Mouse (Mus musculus) stomach, postnatal 0 days (tissue): ENCODE data around the gene Ankrd33b. TPM values are rescaled to one million over a fixed set of nuclear protein-coding genes. Genes with fewer than 3 reads are reported as not detected.

ENCODE experiments used
- ATAC-seq: fragments of 200-750 bp; cut with Nextera tagmentation; 2 replicates; pipeline ENCODE4 v1.8.0; 2017; ENCODE audit not compliant: low FRiP score, low TSS enrichment
- DNase-seq: peaks from one replicate; pipeline ENCODE4 v3.0.0-alpha.2; 2016; ENCODE audit warnings: low spot score
- H3K27ac ChIP-seq: fragments of 300-500 bp; sonication (generic); replicated peaks from 2 replicates; pipeline ENCODE4 v1.5.1; 2014; ENCODE audit warnings: mild to moderate bottlenecking, control low read depth
- H3K27me3 ChIP-seq: fragments of 300-500 bp; sonication (generic); 2 replicates; pipeline ENCODE4 v1.6.1; 2014; ENCODE audit warnings: low read length; ENCODE audit not compliant: control insufficient read depth, insufficient read depth
- H3K36me3 ChIP-seq: fragments of 300-500 bp; sonication (generic); 2 replicates; pipeline ENCODE4 v1.6.1; 2014; ENCODE audit warnings: low read length, mixed read lengths; ENCODE audit not compliant: control insufficient read depth, insufficient read depth
- H3K4me1 ChIP-seq: fragments of 300-500 bp; sonication (generic); replicated peaks from 2 replicates; pipeline ENCODE4 v1.6.1; 2014; ENCODE audit warnings: antibody characterized with exemption; ENCODE audit not compliant: control insufficient read depth, insufficient read depth
- H3K4me2 ChIP-seq: fragments of 300-500 bp; sonication (generic); replicated peaks from 2 replicates; pipeline ENCODE4 v1.6.1; 2014; ENCODE audit warnings: low read depth, mild to moderate bottlenecking, control low read depth, moderate library complexity
- H3K4me3 ChIP-seq: fragments of 300-500 bp; sonication (generic); 2 replicates; pipeline ENCODE4 v1.5.1; 2014; ENCODE audit warnings: low read depth, low read length, control low read depth
- H3K9ac ChIP-seq: fragments of 300-500 bp; sonication (generic); 2 replicates; pipeline ENCODE4 v1.6.1; 2014; ENCODE audit warnings: mild to moderate bottlenecking, low read length, control low read depth, mixed read lengths
- H3K9me3 ChIP-seq: fragments of 300-500 bp; sonication (generic); 2 replicates; pipeline ENCODE4 v1.6.1; 2016; ENCODE audit warnings: low read length; ENCODE audit not compliant: control insufficient read depth
- CTCF ChIP-seq: IDR thresholded peaks from 2 replicates; pipeline ENCODE4 v1.5.1; 2016; ENCODE audit warnings: antibody characterized with exemption, low read depth, mild to moderate bottlenecking, moderate library complexity
- EP300 ChIP-seq: optimal IDR thresholded peaks from 2 replicates; pipeline ENCODE3; 2016; ENCODE audit warnings: antibody characterized with exemption
- WGBS: fragments of 180-500 bp; shearing (Covaris S2); extraction: QIAGEN DNeasy Blood & Tissue Kit; methylation state at CpG from one replicate; pipeline ENCODE4 v1.1.7; 2014; 5-methylcytosine and 5-hydroxymethylcytosine counted together
- polyA plus RNA-seq: library from polyadenylated mRNA; unstranded; fragments of >200 nt; fragmentation: Nextera tagmentation; extraction: Ambion mirVana; gene quantifications from 2 replicates; pipeline ENCODE4 v1.2.1, GENCODE M21; 2015

The Ankrd33b gene
- polyA plus RNA-seq, 1 experiment from 2014 or later: 0.41 TPM

GRCm38 (mm10) chr15:31284922-31285631, 82.4 kb downstream of the Ankrd33b start:
- no peaks in the 10 kb centered on the region for H3K4me1 ChIP-seq
- H3K9me3 ChIP-seq: no peaks in the 10 kb centered on the region
- no peak overlapping the region for H3K9ac ChIP-seq
- H3K27me3 ChIP-seq: no peaks in the 10 kb centered on the region
- H3K4me3 ChIP-seq: no peak overlapping the region
- no peaks in the 10 kb centered on the region for H3K36me3 ChIP-seq
- ATAC-seq (no peak), DNase-seq (no peak)
- no peak overlapping the region for H3K27ac ChIP-seq
- TF ChIP-seq EP300 (no peak), CTCF (no peak)
- H3K4me2 ChIP-seq: no peak overlapping the region
- WGBS: 70% methylated on average over 17 of the region's 17 CpGs

DNA sequence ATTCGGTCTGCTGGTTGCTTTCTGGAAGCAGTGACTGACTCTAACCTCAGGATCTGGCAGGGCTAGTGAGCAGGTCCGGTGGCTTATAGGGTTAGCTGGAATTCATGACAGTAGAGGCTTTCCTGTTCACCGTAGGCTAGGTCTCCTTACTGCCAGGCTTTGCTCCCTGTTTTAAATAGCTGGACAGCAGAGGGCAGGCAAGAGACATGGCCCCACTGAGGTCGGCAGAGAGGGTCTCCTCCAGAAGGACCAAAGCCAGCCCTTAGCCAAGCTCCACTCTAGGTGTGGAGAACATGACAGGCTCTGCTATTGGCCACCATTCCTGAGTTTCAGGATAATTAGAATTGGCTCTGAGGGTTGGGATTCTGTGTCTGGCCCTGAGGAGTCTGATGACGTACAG, 83.4 kb downstream of the Ankrd33b start:
- no peaks in the 10 kb centered on the region for H3K9me3 ChIP-seq
- no peaks in the 10 kb centered on the region for H3K36me3 ChIP-seq
- no peaks in the 10 kb centered on the region for H3K4me1 ChIP-seq
- DNase-seq (no peak), ATAC-seq (no peak)
- no peak overlapping the region for H3K27ac ChIP-seq
- no peak overlapping the region for H3K9ac ChIP-seq
- no peak overlapping the region for H3K4me3 ChIP-seq
- 67% methylated on average over 5 of the region's 5 CpGs for WGBS
- peak; percentile 46 for TF ChIP-seq CTCF
- no peak for TF ChIP-seq EP300
- H3K27me3 ChIP-seq: no peaks in the 10 kb centered on the region
- no peak overlapping the region for H3K4me2 ChIP-seq

- no peak overlapping the region for H3K4me3 ChIP-seq
- no peak overlapping the region for H3K4me2 ChIP-seq
- ATAC-seq: peak; percentile 91
- H3K27me3 ChIP-seq: no peaks in the 10 kb centered on the region
- DNase-seq: peak; percentile 71
- TF ChIP-seq EP300 (no peak), CTCF (no peak)
- no peaks in the 10 kb centered on the region for H3K9me3 ChIP-seq
- H3K27ac ChIP-seq: peak overlapping the region; percentile 40; the same call in 1 of the 2 replicates
- 76% methylated on average over 3 of the region's 3 CpGs for WGBS
- no peaks in the 10 kb centered on the region for H3K36me3 ChIP-seq
- no peak overlapping the region for H3K9ac ChIP-seq
- no peaks in the 10 kb centered on the region for H3K4me1 ChIP-seq
These were observed 85.2 kb downstream of the Ankrd33b start for GRCm38 (mm10) chr15:31282353-31282752.

- Histone ChIP-seq H3K4me1 (no peaks in the 10 kb centered on the region), H3K9ac (no peak overlapping the region), H3K27me3 (no peaks in the 10 kb centered on the region), H3K4me2 (no peak overlapping the region), H3K27ac (peak overlapping the region; percentile 40; the same call in 1 of the 2 replicates), H3K9me3 (no peaks in the 10 kb centered on the region), H3K4me3 (no peak overlapping the region), H3K36me3 (no peaks in the 10 kb centered on the region)
- no peak for DNase-seq
- WGBS: 60% methylated on average over 13 of the region's 13 CpGs
- no peak for ATAC-seq
- no peak for TF ChIP-seq CTCF
- no peak for TF ChIP-seq EP300
These were observed 85.7 kb downstream of the Ankrd33b start for GRCm38 (mm10) chr15:31281830-31282229.

- ATAC-seq: no peak
- WGBS: 65% methylated on average over 2 of the region's 2 CpGs
These were observed 86.8 kb downstream of the Ankrd33b start for GRCm38 (mm10) chr15:31280683-31281082.

GRCm38 (mm10) chr15:31280059-31280458, 87.5 kb downstream of the Ankrd33b start:
- Histone ChIP-seq H3K4me3 (no peak overlapping the region), H3K36me3 (no peaks in the 10 kb centered on the region), H3K27me3 (no peaks in the 10 kb centered on the region), H3K27ac (no peak overlapping the region), H3K9ac (no peak overlapping the region), H3K9me3 (no peaks in the 10 kb centered on the region), H3K4me2 (no peak overlapping the region), H3K4me1 (no peaks in the 10 kb centered on the region)
- ATAC-seq (no peak), DNase-seq (no peak)
- WGBS: 85% methylated on average over 5 of the region's 5 CpGs
- TF ChIP-seq CTCF: no peak
- TF ChIP-seq EP300: no peak

More at GRCm38 (mm10) chr15:31280683-31281082, 86.8 kb downstream of the Ankrd33b start:
- Histone ChIP-seq H3K9me3 (no peaks in the 10 kb centered on the region), H3K36me3 (no peaks in the 10 kb centered on the region), H3K27ac (no peak overlapping the region), H3K4me3 (no peak overlapping the region), H3K4me2 (no peak overlapping the region), H3K4me1 (no peaks in the 10 kb centered on the region), H3K9ac (no peak overlapping the region), H3K27me3 (no peaks in the 10 kb centered on the region)
- DNase-seq: no peak
- TF ChIP-seq CTCF: no peak
- no peak for TF ChIP-seq EP300
